Mouse (Mus musculus) thymus, adult 2 months (tissue): Measurements from ENCODE around the gene Nxph4. TPM values are rescaled to one million over a fixed set of nuclear protein-coding genes. Genes with fewer than 3 reads are reported as not detected.

Experiments used
- DNase-seq: peaks from one replicate; pipeline ENCODE4 v3.0.0; 2021
- H3K27ac ChIP-seq: fragments of 200-500 bp; 2 replicates; pipeline ENCODE4 v1.5.1; 2012; ENCODE audit warnings: low read length, control low read depth; ENCODE audit not compliant: control insufficient read depth, insufficient read depth
- H3K27me3 ChIP-seq: fragments of 200-500 bp; 2 replicates; pipeline ENCODE4 v1.6.1; 2012; ENCODE audit warnings: mild to moderate bottlenecking, low read length, moderate library complexity, mixed read lengths; ENCODE audit not compliant: control insufficient read depth, insufficient read depth
- H3K36me3 ChIP-seq: fragments of 200-500 bp; 2 replicates; pipeline ENCODE4 v1.6.1; 2012; ENCODE audit warnings: mild to moderate bottlenecking, low read length, moderate library complexity; ENCODE audit not compliant: control insufficient read depth, insufficient read depth
- H3K4me1 ChIP-seq: fragments of 200-500 bp; replicated peaks from 2 replicates; pipeline ENCODE4 v1.6.1; 2012; ENCODE audit warnings: low read length; ENCODE audit not compliant: control insufficient read depth, insufficient read depth
- H3K4me3 ChIP-seq: fragments of 200-500 bp; 2 replicates; pipeline ENCODE4 v1.5.1; 2012; ENCODE audit warnings: mild to moderate bottlenecking, low read length, control low read depth, moderate library complexity; ENCODE audit not compliant: control insufficient read depth, insufficient read depth
- CTCF ChIP-seq: fragments of 200-500 bp; IDR thresholded peaks from 2 replicates; pipeline ENCODE4 v1.5.1; 2012; ENCODE audit warnings: mild to moderate bottlenecking, control low read depth, low read length, moderate library complexity, borderline replicate concordance; ENCODE audit not compliant: control insufficient read depth, poor library complexity, insufficient read depth; ENCODE audit errors: extremely low read depth
- POLR2A ChIP-seq: fragments of 200-500 bp; IDR thresholded peaks from 2 replicates; pipeline ENCODE4 v1.6.1; 2012; ENCODE audit warnings: mild to moderate bottlenecking, low read length, control low read depth, moderate library complexity; ENCODE audit not compliant: control insufficient read depth, poor library complexity, insufficient read depth; ENCODE audit errors: extremely low read depth
- WGBS: fragments of 180-500 bp; shearing (Covaris S2); methylation state at CpG from one replicate; pipeline ENCODE4 v1.1.7; 2018; 5-methylcytosine and 5-hydroxymethylcytosine counted together
- polyA plus RNA-seq: library from polyadenylated mRNA; depleted of rRNA; stranded (reverse); fragments of >200 nt; gene quantifications from 2 replicates; pipeline ENCODE4 v1.2.3, GENCODE M21; 2012

Gene Nxph4
- polyA plus RNA-seq, 1 experiment: 0.20 TPM

DNA sequence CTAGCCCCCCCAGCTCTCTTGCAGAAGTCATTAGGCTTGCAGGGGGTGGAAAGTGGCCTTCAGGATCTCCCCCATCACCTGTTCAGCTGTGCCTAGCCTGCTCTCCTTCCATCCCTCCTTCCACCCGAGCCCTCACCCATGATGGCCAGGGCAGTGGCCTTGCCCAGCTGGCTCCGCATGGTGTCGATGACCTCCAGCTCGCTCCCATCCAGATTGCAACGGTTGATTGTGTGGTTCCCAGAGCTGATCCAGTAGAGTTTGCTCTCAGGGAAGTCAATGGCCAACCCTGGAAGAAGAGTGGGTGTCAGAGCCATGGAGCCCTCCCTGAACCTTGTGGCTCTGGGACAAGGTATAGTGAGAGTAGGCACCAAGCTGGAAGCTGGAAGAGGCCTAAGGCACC, 37.9 kb upstream of the Nxph4 start:
- H3K27me3 ChIP-seq: no peaks in the 10 kb centered on the region
- H3K36me3 ChIP-seq: no peaks in the 10 kb centered on the region
- no peaks in the 10 kb centered on the region for H3K4me1 ChIP-seq
- no peak for DNase-seq
- no peak overlapping the region for H3K27ac ChIP-seq
- no peak for TF ChIP-seq POLR2A
- no peak for TF ChIP-seq CTCF
- H3K4me3 ChIP-seq: no peak overlapping the region
- WGBS: 95% methylated on average over 5 of the region's 5 CpGs

DNA sequence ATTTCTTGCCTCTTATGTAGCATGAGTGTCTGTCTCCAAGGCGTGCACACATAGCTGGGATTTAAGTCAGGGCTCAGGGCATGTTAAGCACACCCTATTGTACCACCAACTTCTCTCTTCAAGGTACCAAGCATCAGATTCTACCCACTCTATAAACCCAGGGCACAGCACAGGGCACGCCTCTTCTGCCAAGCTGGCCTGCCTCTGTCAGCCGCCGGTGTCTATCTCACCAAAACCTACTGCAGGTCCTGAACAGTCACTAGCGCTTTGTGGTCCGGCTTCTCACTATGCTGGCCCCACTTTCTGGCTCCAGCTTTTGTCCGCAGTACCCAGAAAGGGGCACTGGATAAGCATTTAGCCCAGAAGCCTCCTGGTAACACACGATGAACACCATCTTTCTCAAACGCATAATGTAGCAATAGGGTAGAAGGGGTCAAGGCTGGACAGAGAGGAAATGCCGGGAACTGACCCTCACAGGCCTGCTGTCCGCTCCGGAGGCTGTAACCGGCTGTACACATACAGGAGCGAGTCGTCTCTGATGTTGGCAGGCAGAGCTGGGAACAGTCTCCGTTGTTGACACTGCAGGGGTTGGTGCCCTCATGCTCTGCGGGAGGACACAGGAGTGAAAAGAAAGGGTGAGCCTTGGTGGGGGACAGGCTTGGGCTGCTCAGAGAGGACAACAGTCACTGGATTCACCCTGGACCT, 36.7 kb upstream of the Nxph4 start:
- 97% methylated on average over 17 of the region's 17 CpGs for WGBS
- no peak overlapping the region for H3K4me3 ChIP-seq
- TF ChIP-seq POLR2A (no peak), CTCF (no peak)
- H3K27ac ChIP-seq: no peak overlapping the region
- no peak for DNase-seq
- no peaks in the 10 kb centered on the region for H3K36me3 ChIP-seq
- no peaks in the 10 kb centered on the region for H3K27me3 ChIP-seq
- no peaks in the 10 kb centered on the region for H3K4me1 ChIP-seq

DNA sequence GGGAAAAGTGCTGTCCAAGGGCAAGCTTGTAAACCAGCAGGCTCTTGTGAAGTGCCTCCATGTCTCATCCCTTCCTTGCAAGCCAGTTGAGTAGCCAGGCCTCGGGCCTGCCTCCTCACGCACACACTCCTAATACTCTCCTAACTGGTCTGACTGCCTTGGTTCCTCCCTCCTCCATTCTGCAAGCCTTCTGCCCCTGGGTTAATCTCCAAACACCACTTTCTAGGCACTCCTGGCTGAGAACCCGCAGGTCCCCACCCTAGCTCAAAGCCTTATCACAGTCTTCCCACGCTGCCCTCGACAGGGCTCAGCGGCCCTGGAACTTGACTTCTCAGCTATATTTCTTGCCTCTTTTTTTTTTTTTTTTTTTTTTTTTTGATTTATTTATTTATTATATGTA, 36.0 kb upstream of the Nxph4 start:
- no peaks in the 10 kb centered on the region for H3K27me3 ChIP-seq
- H3K4me1 ChIP-seq: no peaks in the 10 kb centered on the region
- TF ChIP-seq CTCF (no peak), POLR2A (no peak)
- H3K36me3 ChIP-seq: no peaks in the 10 kb centered on the region
- H3K4me3 ChIP-seq: no peak overlapping the region
- no peak overlapping the region for H3K27ac ChIP-seq
- DNase-seq: no peak
- WGBS: 93% methylated on average over 6 of the region's 6 CpGs

GRCm38 (mm10) chr10:127569450-127569849, 35.1 kb upstream of the Nxph4 start:
- peak; percentile 77 for DNase-seq
- TF ChIP-seq POLR2A: no peak
- peak; percentile 74; the same call in 1 of the 2 replicates for TF ChIP-seq CTCF
- Histone ChIP-seq H3K27ac (no peak overlapping the region), H3K27me3 (no peaks in the 10 kb centered on the region), H3K4me1 (no peaks in the 10 kb centered on the region), H3K36me3 (no peaks in the 10 kb centered on the region), H3K4me3 (no peak overlapping the region)
- WGBS: 18% methylated on average over 3 of the region's 3 CpGs

GRCm38 (mm10) chr10:127566553-127567326, 32.4 kb upstream of the Nxph4 start:
- Histone ChIP-seq H3K27me3 (no peaks in the 10 kb centered on the region), H3K27ac (no peak overlapping the region), H3K4me1 (no peaks in the 10 kb centered on the region; the same call in 1 of the 2 replicates), H3K4me3 (no peak overlapping the region), H3K36me3 (no peaks in the 10 kb centered on the region)
- TF ChIP-seq CTCF (no peak), POLR2A (no peak)
- DNase-seq: no peak
- WGBS: 97% methylated on average over 28 of the region's 28 CpGs

- 47% methylated on average over 13 of the region's 13 CpGs for WGBS
- Histone ChIP-seq H3K4me3 (no peak overlapping the region), H3K27ac (no peak overlapping the region), H3K27me3 (no peaks in the 10 kb centered on the region), H3K36me3 (no peaks in the 10 kb centered on the region), H3K4me1 (no peaks in the 10 kb centered on the region; the same call in 1 of the 2 replicates)
- TF ChIP-seq CTCF (no peak), POLR2A (no peak)
- no peak for DNase-seq
These were observed 29.9 kb upstream of the Nxph4 start for GRCm38 (mm10) chr10:127564301-127564700.

- H3K4me1 ChIP-seq: no peaks in the 10 kb centered on the region; the same call in 1 of the 2 replicates
- H3K4me3 ChIP-seq: no peak overlapping the region
- no peaks in the 10 kb centered on the region for H3K36me3 ChIP-seq
- DNase-seq: no peak
- 29% methylated on average over 8 of the region's 8 CpGs for WGBS
- H3K27ac ChIP-seq: no peak overlapping the region
- TF ChIP-seq CTCF: no peak
- no peak for TF ChIP-seq POLR2A
- H3K27me3 ChIP-seq: no peaks in the 10 kb centered on the region
These were observed 29.5 kb upstream of the Nxph4 start for GRCm38 (mm10) chr10:127563840-127564239.
